Mouse (Mus musculus) embryo, embryonic 10 days (tissue): Measurements from ENCODE around the gene Dhps.
"Not testable (repeated sequence)": the region's sequence is repeated elsewhere in the genome, so short reads cannot be mapped to it uniquely, and the experiment has no call there.

Experiments used
- DNase-seq: peaks from one replicate; pipeline ENCODE4 v3.0.0-alpha.2; 2015; ENCODE audit warnings: low spot score

Dhps gene

GRCm38 (mm10) chr8:85096196-85096595 lies 24.6 kb downstream of the Dhps start:
- DNase-seq, result no peak

- DNase-seq, result no peak
Observed at GRCm38 (mm10) chr8:85096850-85097249, 25.3 kb downstream of the Dhps start.

GRCm38 (mm10) chr8:85100076-85100665 lies 28.6 kb downstream of the Dhps start:
- DNase-seq, result no peak

GRCm38 (mm10) chr8:85113241-85113640 lies 41.7 kb downstream of the Dhps start:
- no peak for DNase-seq

- no peak for DNase-seq
Observed at GRCm38 (mm10) chr8:85115501-85115900, 43.9 kb downstream of the Dhps start.

- no peak for DNase-seq
Observed at GRCm38 (mm10) chr8:85116984-85117383, 45.4 kb downstream of the Dhps start.

GRCm38 (mm10) chr8:85119052-85119981 lies 47.8 kb downstream of the Dhps start:
- DNase-seq, result peak; percentile 93

GRCm38 (mm10) chr8:85120251-85120650 lies 48.7 kb downstream of the Dhps start:
- not testable (repeated sequence) for DNase-seq

- no peak for DNase-seq
Observed at GRCm38 (mm10) chr8:85122995-85123394, 51.4 kb downstream of the Dhps start, which contains the start of gene Zfp791. Gene Zfp791 (minus strand): TSS chr8:85123095.

- DNase-seq, result no peak
Observed at GRCm38 (mm10) chr8:85123691-85124090, 52.1 kb downstream of the Dhps start.
